Mouse (Mus musculus) forebrain, embryonic 10.5 days (tissue): ENCODE data around the gene Nsun5. TPM values are rescaled to one million over a fixed set of nuclear protein-coding genes. Genes with fewer than 3 reads are reported as not detected.

Experiments
- microRNA-seq: library from miRNA; unstranded; fragments of <30 nt; microRNA quantifications from one replicate; pipeline ENCODE4, GENCODE M21; 2017
- polyA plus RNA-seq: library from polyadenylated mRNA; unstranded; fragments of >200 nt; fragmentation: Nextera tagmentation; extraction: Ambion mirVana; gene quantifications from 2 replicates; pipeline ENCODE4 v1.2.1, GENCODE M21; 2016

Gene Nsun5
- polyA plus RNA-seq, 1 experiment from 2014 or later = 51.2 TPM

Small RNA genes within 50 kb of the gene (microRNA-seq; reads per million reads assigned to microRNA genes)
- gene Mir7033 = 2.4 reads per million

Other genes with a start within 250 kb of the Nsun5 start
- gene Tbl2, start 220.3 kb upstream of the Nsun5 start, polyA plus RNA-seq = 23.8 and 25.0 TPM in 2 replicates
- gene Bcl7b, start 201.7 kb upstream of the Nsun5 start, polyA plus RNA-seq = 43.3 and 44.4 TPM in 2 replicates
- 58.0 and 59.1 TPM in 2 replicates for gene Baz1b, start 182.7 kb upstream of the Nsun5 start, polyA plus RNA-seq
- 13.6 and 14.1 TPM in 2 replicates for gene Fzd9, start 118.7 kb upstream of the Nsun5 start, polyA plus RNA-seq
- gene Fkbp6, start 19.9 kb upstream of the Nsun5 start, polyA plus RNA-seq = 0.22 TPM in 1 of 2 replicates, not detected in the other
- gene Trim50, start 16.7 kb upstream of the Nsun5 start, polyA plus RNA-seq = not detected in 2 replicates
- gene Pom121, start 24.6 kb downstream of the Nsun5 start, polyA plus RNA-seq = 19.5 and 20.4 TPM in 2 replicates
- gene Hip1, start 175.2 kb downstream of the Nsun5 start, polyA plus RNA-seq = 66.6 and 72.1 TPM in 2 replicates
- gene Ccl26, start 193.6 kb downstream of the Nsun5 start, polyA plus RNA-seq = not detected in 2 replicates
- gene Ccl24, start 203.1 kb downstream of the Nsun5 start, polyA plus RNA-seq = 0.42 and 0.90 TPM in 2 replicates